Mouse (Mus musculus) retina, postnatal 7 days (tissue): Measurements from ENCODE around the gene Zbtb18.
"Not testable (repeated sequence)": the region's sequence is repeated elsewhere in the genome, so short reads cannot be mapped to it uniquely, and the experiment has no call there.

ENCODE experiments used
- DNase-seq: peaks from one replicate; pipeline ENCODE4 v3.0.0-alpha.2; 2012; ENCODE audit warnings: low read depth, low spot score

Gene Zbtb18

DNA sequence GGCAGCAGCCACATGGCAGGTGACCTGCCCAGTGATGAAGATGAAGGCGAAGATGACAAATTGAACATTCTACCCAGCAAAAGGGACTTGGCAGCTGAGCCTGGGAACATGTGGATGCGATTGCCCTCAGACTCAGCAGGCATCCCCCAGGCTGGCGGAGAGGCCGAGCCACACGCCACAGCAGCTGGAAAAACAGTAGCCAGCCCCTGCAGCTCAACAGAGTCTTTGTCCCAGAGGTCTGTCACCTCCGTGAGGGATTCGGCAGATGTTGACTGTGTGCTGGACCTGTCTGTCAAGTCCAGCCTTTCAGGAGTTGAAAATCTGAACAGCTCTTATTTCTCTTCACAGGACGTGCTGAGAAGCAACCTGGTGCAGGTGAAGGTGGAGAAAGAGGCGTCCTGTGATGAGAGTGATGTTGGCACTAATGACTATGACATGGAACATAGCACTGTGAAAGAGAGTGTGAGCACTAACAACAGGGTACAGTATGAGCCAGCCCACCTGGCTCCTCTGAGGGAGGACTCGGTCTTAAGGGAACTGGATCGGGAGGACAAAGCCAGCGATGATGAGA lies 5.5 kb downstream of the Zbtb18 start:
- no peak for DNase-seq

DNA sequence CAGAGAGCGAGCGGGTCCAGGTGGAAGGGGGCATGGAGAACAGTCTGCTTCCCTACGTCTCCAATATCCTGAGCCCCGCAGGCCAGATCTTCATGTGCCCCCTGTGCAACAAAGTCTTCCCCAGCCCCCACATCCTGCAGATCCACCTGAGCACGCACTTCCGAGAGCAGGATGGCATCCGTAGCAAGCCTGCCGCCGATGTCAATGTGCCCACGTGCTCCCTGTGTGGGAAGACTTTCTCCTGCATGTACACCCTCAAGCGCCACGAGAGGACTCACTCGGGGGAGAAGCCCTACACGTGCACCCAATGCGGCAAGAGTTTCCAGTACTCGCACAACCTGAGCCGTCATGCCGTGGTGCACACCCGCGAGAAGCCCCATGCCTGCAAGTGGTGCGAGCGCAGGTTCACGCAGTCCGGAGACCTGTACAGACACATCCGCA lies 6.0 kb downstream of the Zbtb18 start:
- DNase-seq = no peak

DNA sequence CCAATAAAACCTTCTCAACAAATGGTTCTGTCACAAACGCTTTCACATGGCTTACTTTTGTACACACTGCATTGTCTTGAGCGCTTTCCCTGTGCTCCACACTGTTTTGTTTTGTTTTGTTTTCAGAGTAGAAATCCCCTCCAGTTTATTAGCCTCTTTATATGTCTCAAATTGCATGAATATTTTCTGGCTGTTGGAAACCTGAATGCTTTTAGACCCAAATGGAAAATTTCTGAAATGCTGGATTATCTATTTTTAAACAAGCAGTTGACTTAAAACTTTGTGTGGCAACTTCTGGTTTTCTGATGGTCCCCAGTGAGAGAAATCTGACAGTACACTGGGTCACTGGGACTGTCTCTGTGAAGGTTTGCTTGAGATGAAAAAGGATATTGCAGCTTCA lies 6.8 kb downstream of the Zbtb18 start:
- no peak for DNase-seq

DNA sequence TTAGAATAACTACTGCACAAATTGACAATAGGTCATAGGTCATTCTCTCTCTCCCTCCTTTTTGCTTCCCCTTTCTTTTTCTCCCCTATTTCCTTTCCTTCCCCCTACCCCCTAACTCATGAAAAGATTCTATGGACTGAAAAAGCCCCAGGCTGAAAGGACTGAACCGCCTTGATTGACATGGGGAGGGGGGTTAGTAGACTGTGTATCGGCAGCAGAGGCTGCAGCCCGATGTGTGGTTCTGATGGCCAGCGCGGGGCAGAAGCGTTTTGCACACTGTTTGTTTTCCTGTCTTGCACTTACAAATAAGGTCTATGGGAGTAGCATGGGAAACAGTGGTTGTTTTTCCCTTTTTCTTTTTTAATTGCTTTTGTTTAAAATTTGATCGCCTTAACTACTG lies 7.7 kb downstream of the Zbtb18 start:
- not testable (repeated sequence) for DNase-seq

DNA sequence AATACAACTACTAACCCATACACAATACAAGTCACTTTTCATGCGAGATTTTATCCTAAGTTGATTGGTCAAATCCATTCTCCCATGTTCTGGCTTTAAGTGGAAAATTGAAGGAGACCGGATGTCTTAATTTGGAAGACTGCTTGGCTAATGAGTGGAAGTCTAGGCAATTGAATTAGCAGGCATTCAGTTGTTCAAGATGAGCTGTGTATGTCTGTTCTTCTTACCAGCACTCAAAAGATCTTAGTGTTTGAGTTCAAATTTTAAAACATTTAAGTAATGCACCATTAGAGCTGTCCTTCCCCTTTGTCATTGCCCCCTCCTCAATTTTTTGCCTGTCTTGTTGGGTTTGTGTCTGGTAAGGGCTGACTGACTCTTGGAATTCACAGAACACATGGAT lies 8.9 kb downstream of the Zbtb18 start:
- no peak for DNase-seq

DNA sequence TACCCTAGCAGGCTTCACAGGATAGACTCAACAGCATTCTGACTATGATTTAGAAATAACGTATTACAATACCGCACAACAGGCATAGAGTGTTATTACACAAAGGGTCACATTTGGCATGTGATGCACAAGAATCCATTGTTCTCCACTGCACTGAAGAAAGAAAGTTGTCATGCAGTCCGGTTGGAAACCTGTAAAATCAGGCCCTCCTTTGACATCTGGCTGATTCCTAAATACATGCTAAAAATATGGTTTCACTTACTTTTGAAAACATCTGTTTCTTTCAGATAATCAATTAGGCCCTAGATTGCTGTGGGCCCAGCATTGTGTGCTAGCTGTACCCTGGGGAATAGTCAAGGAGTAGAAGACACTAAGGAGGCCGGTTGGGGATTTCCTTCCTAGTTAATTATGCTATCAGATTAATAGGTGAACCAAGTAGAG lies 9.9 kb downstream of the Zbtb18 start:
- no peak for DNase-seq

GRCm38 (mm10) chr1:177452987-177453386 lies 10.8 kb downstream of the Zbtb18 start:
- no peak for DNase-seq

- no peak for DNase-seq
Measured at GRCm38 (mm10) chr1:177453806-177454205, 11.7 kb downstream of the Zbtb18 start.

- no peak for DNase-seq
Measured at GRCm38 (mm10) chr1:177454492-177454891, 12.3 kb downstream of the Zbtb18 start.

GRCm38 (mm10) chr1:177455466-177455865 lies 13.3 kb downstream of the Zbtb18 start:
- no peak for DNase-seq

- DNase-seq = no peak
Measured at GRCm38 (mm10) chr1:177456208-177456607, 14.1 kb downstream of the Zbtb18 start.

DNA sequence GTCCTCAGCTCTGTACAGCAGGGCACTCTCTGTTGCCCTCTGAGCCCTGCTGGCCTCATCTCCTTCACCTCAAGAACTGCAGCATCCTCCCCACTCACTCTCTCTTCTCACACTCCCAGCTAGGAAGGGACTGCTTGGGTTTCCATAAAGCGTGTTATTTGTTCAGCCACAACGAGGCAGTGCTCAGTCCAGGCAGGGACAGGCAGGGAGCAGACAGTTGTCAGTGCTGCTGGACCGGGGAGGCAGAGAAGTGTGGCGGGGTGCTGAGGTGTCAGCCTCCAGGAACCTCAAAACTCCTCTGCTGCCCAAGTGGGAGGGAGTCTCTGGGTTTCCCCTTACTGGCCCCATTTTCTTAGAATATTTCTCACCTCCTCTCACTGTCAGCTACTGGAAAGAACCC lies 14.6 kb downstream of the Zbtb18 start:
- no peak for DNase-seq

- no peak for DNase-seq
Measured at GRCm38 (mm10) chr1:177457981-177458380, 15.8 kb downstream of the Zbtb18 start.

DNA sequence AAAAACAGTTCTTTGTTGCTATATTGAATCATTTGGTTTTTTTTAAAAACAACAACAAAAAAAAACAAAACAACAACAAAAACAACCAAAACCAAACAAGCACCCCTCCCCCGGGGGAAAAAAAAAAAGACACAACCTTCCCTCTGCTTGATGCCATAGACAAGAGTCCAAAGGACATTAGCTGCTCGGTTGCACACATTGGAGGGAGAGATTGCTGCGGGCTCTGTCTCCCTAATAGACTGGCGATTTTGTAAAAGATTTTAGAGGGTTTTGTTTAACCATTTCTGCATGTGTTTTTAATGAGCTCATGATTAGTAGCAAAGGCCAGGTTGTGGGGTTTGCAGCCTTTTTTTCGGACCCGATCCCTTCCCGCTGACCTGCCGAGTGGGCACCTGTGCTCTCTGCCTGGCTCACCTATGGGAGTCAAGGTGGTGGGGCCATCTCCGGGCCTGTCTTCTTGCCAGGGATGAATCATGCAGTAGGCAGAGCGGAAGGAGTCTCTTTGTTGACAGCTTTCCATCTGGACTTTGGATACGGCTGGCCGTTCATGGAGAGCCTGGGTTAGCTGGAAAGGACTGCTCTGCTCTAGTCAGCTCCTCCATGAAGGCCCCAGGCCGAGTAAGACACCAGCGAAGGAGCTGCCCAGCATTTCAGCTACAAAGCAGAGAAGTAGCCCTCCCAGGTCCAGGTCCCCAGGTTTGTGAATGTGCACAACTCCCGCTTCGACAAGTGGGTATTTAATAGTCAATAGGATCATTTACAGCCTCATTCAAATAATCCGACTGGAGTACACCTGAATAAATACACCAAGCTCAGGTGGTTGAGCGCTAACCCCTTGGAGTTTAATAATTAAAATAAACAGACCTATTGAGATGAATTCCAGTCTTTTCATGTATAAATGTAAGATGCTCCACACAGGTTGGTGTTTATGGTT lies 16.6 kb downstream of the Zbtb18 start:
- DNase-seq = no peak

DNA sequence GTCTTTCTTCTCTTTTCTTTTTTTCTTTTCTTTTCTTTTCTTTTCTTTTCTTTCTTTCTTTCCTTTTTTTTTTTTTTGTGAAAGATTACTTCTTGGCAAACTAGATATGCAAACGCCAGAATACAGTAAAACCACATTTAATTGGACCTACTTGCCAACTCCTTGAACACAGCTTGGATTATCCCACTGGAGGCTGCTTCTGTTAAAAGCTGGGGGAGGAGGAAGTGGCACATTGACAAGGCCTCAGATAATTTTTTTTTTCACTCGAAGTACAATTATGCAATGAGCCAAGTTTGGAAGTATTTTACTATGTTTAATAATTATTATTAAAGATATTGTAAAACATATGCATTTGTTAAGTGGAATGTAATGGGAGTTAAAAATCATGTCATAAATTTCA lies 17.4 kb downstream of the Zbtb18 start:
- DNase-seq = no peak

GRCm38 (mm10) chr1:177467150-177467549 lies 25.0 kb downstream of the Zbtb18 start:
- no peak for DNase-seq

DNA sequence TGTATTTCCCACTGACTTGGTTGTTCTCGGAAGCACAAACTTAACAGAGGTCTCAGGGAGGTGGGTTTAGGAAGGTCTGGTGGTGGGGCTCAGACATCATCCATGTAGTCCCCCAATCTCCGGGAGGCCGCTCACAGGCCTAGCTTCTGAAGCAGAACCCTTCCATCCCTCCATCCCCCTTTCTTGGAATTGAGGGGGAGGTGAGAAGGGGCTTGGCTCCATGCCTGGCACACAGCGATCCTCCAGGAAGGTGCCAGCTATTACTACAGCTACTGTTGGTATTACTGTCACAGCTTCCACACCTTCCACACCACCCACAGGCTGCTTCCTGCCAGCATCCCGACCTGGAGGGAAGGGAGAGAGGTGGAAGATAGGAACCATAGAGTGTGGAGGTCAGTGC lies 26.3 kb downstream of the Zbtb18 start:
- no peak for DNase-seq

- DNase-seq = no peak
Measured at GRCm38 (mm10) chr1:177470091-177470490, 27.9 kb downstream of the Zbtb18 start.

- DNase-seq = no peak
Measured at GRCm38 (mm10) chr1:177470951-177471350, 28.8 kb downstream of the Zbtb18 start.

DNA sequence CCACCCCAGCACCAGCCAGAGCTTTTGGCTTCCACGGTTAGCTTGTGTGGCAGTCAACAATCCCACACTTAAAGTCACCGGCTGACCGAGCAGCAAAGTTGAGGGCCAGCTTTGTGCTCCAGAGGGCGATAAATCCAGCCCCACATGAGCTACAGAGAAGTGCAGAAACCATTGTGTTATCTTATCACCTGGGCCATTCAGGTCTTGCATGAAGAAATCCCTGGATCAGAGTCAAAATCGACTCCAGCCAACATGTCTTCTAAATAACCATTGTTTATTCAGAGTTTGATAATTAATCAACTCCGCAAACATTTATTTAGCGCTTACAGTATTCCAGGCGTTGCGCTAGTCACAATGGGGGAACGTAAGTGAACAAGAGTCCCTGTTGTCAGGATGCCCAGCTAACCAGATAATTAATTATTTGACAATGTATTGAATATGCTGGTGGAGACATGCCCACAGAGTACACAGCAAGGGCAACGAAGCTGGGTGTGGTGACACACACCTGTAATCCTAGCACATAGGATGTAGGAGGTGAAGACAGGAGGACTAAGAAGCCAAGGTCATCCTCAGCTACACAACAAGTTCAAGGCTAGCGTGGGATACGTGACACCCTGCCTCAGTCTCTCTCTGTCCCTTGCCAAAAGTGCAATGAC lies 33.5 kb downstream of the Zbtb18 start:
- no peak for DNase-seq

GRCm38 (mm10) chr1:177478578-177478977 lies 36.4 kb downstream of the Zbtb18 start:
- no peak for DNase-seq

DNA sequence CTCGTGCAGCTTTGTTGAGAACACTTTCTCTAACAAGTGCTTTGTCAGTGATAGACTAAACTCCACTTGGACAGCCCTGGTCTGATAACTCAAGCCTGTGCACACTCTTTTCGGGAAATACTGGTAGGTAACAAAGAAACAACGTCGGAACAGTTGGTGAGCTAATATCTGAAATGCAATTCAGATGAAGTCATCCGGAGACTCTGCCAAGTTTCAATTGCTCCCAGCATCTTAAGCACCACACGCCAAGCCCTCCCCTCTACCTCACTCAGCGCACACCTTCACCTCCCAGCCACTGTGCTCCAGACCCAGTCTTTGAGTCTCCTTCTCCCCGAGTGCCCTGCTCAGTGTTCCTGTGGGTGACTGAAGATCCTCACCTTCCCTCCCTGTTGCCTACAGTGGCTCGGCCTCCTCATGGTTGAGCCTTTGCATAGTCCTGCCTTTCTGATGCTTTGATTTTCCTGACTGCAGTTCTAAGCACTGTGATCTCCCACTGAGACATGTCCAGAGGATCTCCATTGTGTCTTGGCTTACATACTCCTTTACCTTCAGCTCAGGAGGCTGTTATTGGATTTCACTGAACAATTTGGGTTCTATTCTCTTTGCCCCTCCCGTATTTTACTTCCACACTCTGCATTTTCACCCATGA lies 37.3 kb downstream of the Zbtb18 start:
- no peak for DNase-seq
